Mouse (Mus musculus) embryonic facial prominence, embryonic 13.5 days (tissue): ENCODE data around the gene Dcaf17. TPM values are rescaled to one million over a fixed set of nuclear protein-coding genes. Genes with fewer than 3 reads are reported as not detected.

ENCODE experiments used
- ATAC-seq: fragments of 200-750 bp; cut with Nextera tagmentation; 2 replicates; pipeline ENCODE4 v1.8.0; 2017; ENCODE audit warnings: low read depth; ENCODE audit not compliant: insufficient number of reproducible peaks, insufficient read depth, low FRiP score, low TSS enrichment
- H3K27ac ChIP-seq: fragments of 300-500 bp; sonication (generic); 2 replicates; pipeline ENCODE4 v1.5.1; 2015; ENCODE audit warnings: moderate library complexity, mild to moderate bottlenecking, inconsistent platforms
- H3K27me3 ChIP-seq: fragments of 300-500 bp; sonication (generic); 2 replicates; pipeline ENCODE4 v1.6.1; 2015; ENCODE audit warnings: mild to moderate bottlenecking, inconsistent platforms
- H3K36me3 ChIP-seq: fragments of 300-500 bp; sonication (generic); 2 replicates; pipeline ENCODE4 v1.6.1; 2015; ENCODE audit warnings: mild to moderate bottlenecking, inconsistent platforms
- H3K4me1 ChIP-seq: fragments of 300-500 bp; sonication (generic); 2 replicates; pipeline ENCODE4 v1.6.1; 2015; ENCODE audit warnings: inconsistent platforms
- H3K4me2 ChIP-seq: fragments of 300-500 bp; sonication (generic); 2 replicates; pipeline ENCODE4 v1.6.1; 2015; ENCODE audit warnings: moderate library complexity, mild to moderate bottlenecking, inconsistent platforms
- H3K4me3 ChIP-seq: fragments of 300-500 bp; sonication (generic); 2 replicates; pipeline ENCODE4 v1.5.1; 2015; ENCODE audit warnings: mild to moderate bottlenecking, inconsistent platforms
- H3K9ac ChIP-seq: fragments of 300-500 bp; sonication (generic); 2 replicates; pipeline ENCODE4 v1.6.1; 2015; ENCODE audit warnings: mild to moderate bottlenecking, inconsistent platforms
- H3K9me3 ChIP-seq: fragments of 300-500 bp; sonication (generic); 2 replicates; pipeline ENCODE4 v1.6.1; 2016; ENCODE audit warnings: inconsistent platforms
- WGBS: fragments of 180-500 bp; shearing (Covaris S2); methylation state at CpG from one replicate; pipeline ENCODE4 v1.1.7; 2015; ENCODE audit warnings: mixed read lengths; 5-methylcytosine and 5-hydroxymethylcytosine counted together
- polyA plus RNA-seq: library from polyadenylated mRNA; unstranded; fragments of >200 nt; fragmentation: Nextera tagmentation; extraction: Ambion mirVana; gene quantifications from 2 replicates; pipeline ENCODE4 v1.2.1, GENCODE M21; 2015

The Dcaf17 gene
- polyA plus RNA-seq, 1 experiment from 2014 or later = 38.6 TPM

GRCm38 (mm10) chr2:71127779-71128534, 72.8 kb downstream of the Dcaf17 start:
- no peak overlapping the region; the same call in 1 of the 2 replicates for H3K27ac ChIP-seq

GRCm38 (mm10) chr2:71130366-71130765, 75.2 kb downstream of the Dcaf17 start:
- Histone ChIP-seq H3K27me3 (no peaks in the 10 kb centered on the region), H3K4me1 (peaks cover 8% of the 10 kb centered on the region; the same call in 1 of the 2 replicates), H3K9me3 (no peaks in the 10 kb centered on the region), H3K36me3 (peaks cover 7% of the 10 kb centered on the region), H3K4me3 (no peak overlapping the region), H3K4me2 (no peak overlapping the region), H3K27ac (no peak overlapping the region), H3K9ac (no peak overlapping the region)
- ATAC-seq = no peak
- 87% methylated on average over 2 of the region's 2 CpGs for WGBS

More at GRCm38 (mm10) chr2:71127779-71128534, 72.8 kb downstream of the Dcaf17 start:
- peaks cover 11% of the 10 kb centered on the region; the same call in 1 of the 2 replicates for H3K4me1 ChIP-seq
- WGBS = 68% methylated on average over 10 of the region's 10 CpGs
- no peak overlapping the region for H3K4me3 ChIP-seq
- no peak overlapping the region for H3K4me2 ChIP-seq
- H3K27me3 ChIP-seq = no peaks in the 10 kb centered on the region
- no peak overlapping the region for H3K9ac ChIP-seq
- H3K36me3 ChIP-seq = peaks cover 7% of the 10 kb centered on the region
- H3K9me3 ChIP-seq = no peaks in the 10 kb centered on the region
- ATAC-seq = no peak

- no peak for ATAC-seq
- H3K9me3 ChIP-seq = no peaks in the 10 kb centered on the region
- peaks cover 8% of the 10 kb centered on the region; the same call in 1 of the 2 replicates for H3K4me1 ChIP-seq
- no peak overlapping the region for H3K27ac ChIP-seq
- no peaks in the 10 kb centered on the region for H3K27me3 ChIP-seq
- peaks cover 11% of the 10 kb centered on the region for H3K36me3 ChIP-seq
- no peak overlapping the region for H3K4me3 ChIP-seq
- 81% methylated on average over 3 of the region's 3 CpGs for WGBS
- H3K9ac ChIP-seq = no peak overlapping the region
- no peak overlapping the region for H3K4me2 ChIP-seq
These were observed 76.9 kb downstream of the Dcaf17 start for GRCm38 (mm10) chr2:71131866-71132496.

GRCm38 (mm10) chr2:71134041-71134505, 78.9 kb downstream of the Dcaf17 start:
- no peak overlapping the region for H3K9ac ChIP-seq

GRCm38 (mm10) chr2:71134836-71135235, 79.7 kb downstream of the Dcaf17 start:
- Histone ChIP-seq H3K27me3 (no peaks in the 10 kb centered on the region), H3K27ac (no peak overlapping the region), H3K9ac (no peak overlapping the region), H3K4me2 (no peak overlapping the region), H3K9me3 (no peaks in the 10 kb centered on the region), H3K4me3 (no peak overlapping the region), H3K4me1 (no peaks in the 10 kb centered on the region), H3K36me3 (peaks cover 24% of the 10 kb centered on the region)
- 76% methylated on average over 5 of the region's 5 CpGs for WGBS
- ATAC-seq = no peak

More at GRCm38 (mm10) chr2:71134041-71134505, 78.9 kb downstream of the Dcaf17 start:
- H3K4me2 ChIP-seq = no peak overlapping the region
- H3K4me1 ChIP-seq = no peaks in the 10 kb centered on the region
- H3K4me3 ChIP-seq = no peak overlapping the region
- peaks cover 24% of the 10 kb centered on the region for H3K36me3 ChIP-seq
- 84% methylated on average over 9 of the region's 9 CpGs for WGBS
- ATAC-seq = no peak
- no peak overlapping the region for H3K27ac ChIP-seq
- H3K27me3 ChIP-seq = no peaks in the 10 kb centered on the region
- H3K9me3 ChIP-seq = no peaks in the 10 kb centered on the region

- H3K9me3 ChIP-seq = no peaks in the 10 kb centered on the region
- no peak overlapping the region for H3K4me2 ChIP-seq
- peaks cover 5% of the 10 kb centered on the region; the same call in 1 of the 2 replicates for H3K27me3 ChIP-seq
- no peak for ATAC-seq
- no peaks in the 10 kb centered on the region for H3K4me1 ChIP-seq
- H3K4me3 ChIP-seq = no peak overlapping the region
- H3K27ac ChIP-seq = no peak overlapping the region
- no peak overlapping the region for H3K9ac ChIP-seq
- WGBS = 50% methylated on average over 4 of the region's 4 CpGs
- H3K36me3 ChIP-seq = peaks cover 16% of the 10 kb centered on the region
These were observed 85.5 kb downstream of the Dcaf17 start for GRCm38 (mm10) chr2:71140622-71141021.

- WGBS = 66% methylated on average over 7 of the region's 7 CpGs
- Histone ChIP-seq H3K4me1 (no peaks in the 10 kb centered on the region), H3K4me2 (no peak overlapping the region), H3K36me3 (peaks cover 10% of the 10 kb centered on the region), H3K9me3 (no peaks in the 10 kb centered on the region), H3K27ac (no peak overlapping the region), H3K27me3 (peaks cover 5% of the 10 kb centered on the region; the same call in 1 of the 2 replicates), H3K4me3 (no peak overlapping the region), H3K9ac (no peak overlapping the region)
- ATAC-seq = no peak
These were observed 87.3 kb downstream of the Dcaf17 start for GRCm38 (mm10) chr2:71142410-71142809.

GRCm38 (mm10) chr2:71145853-71146252, 90.7 kb downstream of the Dcaf17 start:
- Histone ChIP-seq H3K27ac (no peak overlapping the region), H3K4me2 (no peak overlapping the region), H3K36me3 (no peaks in the 10 kb centered on the region), H3K4me3 (no peak overlapping the region), H3K27me3 (peaks cover 5% of the 10 kb centered on the region; the same call in 1 of the 2 replicates), H3K4me1 (no peaks in the 10 kb centered on the region), H3K9ac (no peak overlapping the region), H3K9me3 (no peaks in the 10 kb centered on the region)
- no peak for ATAC-seq
- 86% methylated on average over 4 of the region's 4 CpGs for WGBS

GRCm38 (mm10) chr2:71146266-71146665, 91.1 kb downstream of the Dcaf17 start:
- Histone ChIP-seq H3K27ac (no peak overlapping the region), H3K9ac (no peak overlapping the region), H3K4me2 (no peak overlapping the region), H3K4me1 (no peaks in the 10 kb centered on the region), H3K9me3 (no peaks in the 10 kb centered on the region), H3K27me3 (peaks cover 5% of the 10 kb centered on the region; the same call in 1 of the 2 replicates), H3K36me3 (no peaks in the 10 kb centered on the region), H3K4me3 (no peak overlapping the region)
- WGBS = 41% methylated on average over 3 of the region's 3 CpGs
- ATAC-seq = no peak

GRCm38 (mm10) chr2:71147816-71148215, 92.7 kb downstream of the Dcaf17 start:
- Histone ChIP-seq H3K4me1 (no peaks in the 10 kb centered on the region), H3K9ac (no peak overlapping the region), H3K36me3 (no peaks in the 10 kb centered on the region), H3K27ac (no peak overlapping the region), H3K27me3 (peaks cover 5% of the 10 kb centered on the region; the same call in 1 of the 2 replicates), H3K4me2 (no peak overlapping the region), H3K4me3 (no peak overlapping the region), H3K9me3 (0 out of 2 replicates have a peak, but pooled peaks cover 3% of the 10 kb centered on the region)
- no peak for ATAC-seq
- WGBS = 40% methylated on average over 6 of the region's 6 CpGs
